ENCODE assay signal across 10 mouse cellular contexts in the genomic region with DNA sequence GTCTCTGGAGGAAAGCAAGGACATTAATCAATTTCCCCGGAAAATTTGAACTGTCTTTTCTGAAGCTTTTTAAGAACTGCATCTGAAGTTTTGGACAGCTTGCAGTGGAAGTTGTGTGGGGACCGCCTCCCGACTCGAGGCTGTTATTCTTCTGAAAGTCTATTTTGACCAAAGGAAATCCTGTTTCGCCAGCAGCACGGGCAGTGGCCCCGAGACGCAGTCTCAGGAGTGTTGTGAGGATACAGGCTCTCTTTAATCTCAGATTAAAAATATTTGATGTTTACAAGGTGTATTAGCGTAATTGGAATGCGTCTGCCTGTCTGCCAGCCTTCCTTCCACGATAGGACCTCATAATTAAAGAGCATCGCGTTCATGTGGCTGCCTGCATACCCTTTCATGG.
DNase-seq lines count a peak whose midpoint lies in the region; ATAC-seq and TF ChIP-seq lines count a peak whose summit lies in the region.
"Had no signal": no experiment of that assay in that cellular context is flagged by ENCODE, and none has a peak within 500 bp of the region (broad histone marks: within the 10 kb centered on the region; RNA-seq: fewer than 3 reads in every experiment).

No protein-coding gene starts in this region.

- H3K36me3 ChIP-seq in heart, adult 2 months (ENCODE audit: control insufficient read depth, insufficient read depth, low read length), result no peaks in the 10 kb centered on the region
- no peaks in the 10 kb centered on the region for H3K36me3 ChIP-seq in forebrain, embryonic 11.5 days (ENCODE audit: control insufficient read depth, insufficient read depth, low read length)
- H3K36me3 ChIP-seq: G1E; midbrain, embryonic 12.5 days had no signal

- H3K4me3 ChIP-seq in heart, adult 2 months, result peak overlapping the region; percentile 2; the same call in 1 of the 2 replicates
- no peak overlapping the region for H3K4me3 ChIP-seq in forebrain, embryonic 11.5 days (ENCODE audit: low read depth, low read length)
- H3K4me3 ChIP-seq: midbrain, embryonic 12.5 days had no signal

- no peaks in the 10 kb centered on the region for H3K9me3 ChIP-seq in forebrain, embryonic 11.5 days (ENCODE audit: control insufficient read depth, low read length)
- H3K9me3 ChIP-seq: G1E; midbrain, embryonic 12.5 days had no signal

- intact Hi-C loops in heart, adult 2 months (cut with DNase I), result loop anchor here (2.0 to 5.0 kb wide), 3 partner anchors 103 to 367 kb away; partner anchors contain the start of gene Prdm1

- DNase-seq in layer of hippocampus, adult 9-11 months, result peak; percentile 44
- DNase-seq in layer of hippocampus, adult 9-10 months (ENCODE audit: low spot score), result no peak
- peak; percentile 38 to 61 for DNase-seq in heart, adult 2 months
- DNase-seq in kidney, postnatal 4 days, result peak; percentile 34 to 54
- no peak for DNase-seq in forebrain, embryonic 11.5 days (ENCODE audit: low spot score)
- no peak for DNase-seq in thymus, postnatal 25 days

- H3K79me2 ChIP-seq in heart, adult 2 months (replicated peaks; ENCODE audit: control insufficient read depth, insufficient read depth, low read length), result no peaks in the 10 kb centered on the region

- 38% methylated on average over 13 of the region's 13 CpGs for WGBS in heart, adult 2 months
- 79% methylated on average over 13 of the region's 13 CpGs for WGBS in forebrain, embryonic 11.5 days

- no peaks in the 10 kb centered on the region for H3K27me3 ChIP-seq in heart, adult 2 months (ENCODE audit: control insufficient read depth, insufficient read depth, low read length)
- no peaks in the 10 kb centered on the region for H3K27me3 ChIP-seq in forebrain, embryonic 11.5 days (ENCODE audit: control insufficient read depth, insufficient read depth, low read length)
- H3K27me3 ChIP-seq: midbrain, embryonic 12.5 days had no signal

- TF ChIP-seq CTCF in heart, adult 2 months (IDR thresholded peaks at IDR 0.05), result no peak

- ATAC-seq in megakaryocyte, adult 5-6 weeks (ENCODE audit: poor library complexity, severe bottlenecking), result peak; percentile 64
- no peak for ATAC-seq in forebrain, embryonic 11.5 days (replicated peaks; ENCODE audit: low FRiP score)
- ATAC-seq in frontal cortex, adult (ENCODE audit: low TSS enrichment), result no peak

- peak; percentile 58; the same call in 1 of the 2 replicates for TF ChIP-seq POLR2A in heart, adult 2 months (IDR thresholded peaks at IDR 0.05; ENCODE audit: insufficient read depth, low read depth, low read length)

- no peak for TF ChIP-seq EP300 in heart, adult 2 months (IDR thresholded peaks at IDR 0.05; ENCODE audit: insufficient read depth, low read depth, low read length)

- H3K4me2 ChIP-seq in forebrain, embryonic 11.5 days (ENCODE audit: low read depth, low read length, severe bottlenecking), result no peak overlapping the region
- H3K4me2 ChIP-seq: midbrain, embryonic 12.5 days had no signal

- peak overlapping the region; percentile 84 for H3K27ac ChIP-seq in heart, adult 2 months
- H3K27ac ChIP-seq in forebrain, embryonic 11.5 days (ENCODE audit: low read depth, low read length), result no peak overlapping the region
- H3K27ac ChIP-seq: midbrain, embryonic 12.5 days had no signal

- 0 out of 2 replicates have a peak overlapping the region, but pooled peaks have one; percentile 19 for H3K9ac ChIP-seq in heart, adult 2 months (ENCODE audit: low read depth, low read length)
- H3K9ac ChIP-seq in forebrain, embryonic 11.5 days (ENCODE audit: low read length), result no peak overlapping the region
- H3K9ac ChIP-seq: midbrain, embryonic 12.5 days had no signal

- H3K4me1 ChIP-seq in heart, adult 2 months (ENCODE audit: control insufficient read depth, insufficient read depth, low read length), result peaks cover 6% of the 10 kb centered on the region
- no peaks in the 10 kb centered on the region for H3K4me1 ChIP-seq in forebrain, embryonic 11.5 days (replicated peaks; ENCODE audit: control insufficient read depth, insufficient read depth, low read length)
- H3K4me1 ChIP-seq: midbrain, embryonic 12.5 days had no signal

Comparison
In these comparisons a context has a peak if more than half of its experiments do, and no peak if none do; other contexts are left out.
1. DNase-seq: peak in layer of hippocampus, adult 9-11 months (single experiment), heart, adult 2 months (2 of 2) and kidney, postnatal 4 days (2 of 2); none in layer of hippocampus, adult 9-10 months (single experiment), forebrain, embryonic 11.5 days (single experiment) and thymus, postnatal 25 days (single experiment).